Mouse (Mus musculus) cerebellum, adult 2 months (tissue): ENCODE data around the gene Tom1. TPM values are rescaled to one million over a fixed set of nuclear protein-coding genes. Genes with fewer than 3 reads are reported as not detected.
A peak's percentile ranks its signal among the peaks of the same experiment; 100 is the strongest.

ENCODE experiments used
- DNase-seq, 2 experiments: peaks; one replicate each; pipeline ENCODE4 v3.0.0; 2021
- H3K27ac ChIP-seq: fragments of 200-500 bp; 2 replicates; pipeline ENCODE4 v1.5.1; 2012; ENCODE audit warnings: low read length, control low read depth, inconsistent platforms; ENCODE audit not compliant: insufficient read depth
- H3K27me3 ChIP-seq: fragments of 200-500 bp; 2 replicates; pipeline ENCODE4 v1.6.1; 2012; ENCODE audit warnings: inconsistent platforms, mild to moderate bottlenecking, low read length, moderate library complexity; ENCODE audit not compliant: control insufficient read depth, insufficient read depth
- H3K4me1 ChIP-seq: fragments of 200-500 bp; 2 replicates; pipeline ENCODE4 v1.6.1; 2011; ENCODE audit warnings: low read length; ENCODE audit not compliant: control insufficient read depth, insufficient read depth
- H3K4me3 ChIP-seq: fragments of 200-500 bp; replicated peaks from 2 replicates; pipeline ENCODE3; 2011; ENCODE audit warnings: mild to moderate bottlenecking, low read depth, low read length, control low read depth; ENCODE audit not compliant: insufficient read depth
- CTCF ChIP-seq: fragments of 200-500 bp; IDR thresholded peaks from 2 replicates; pipeline ENCODE4 v1.5.1; 2011; ENCODE audit warnings: low read depth, mild to moderate bottlenecking, control low read depth, low read length, moderate library complexity, borderline replicate concordance; ENCODE audit not compliant: insufficient read depth
- POLR2A ChIP-seq: fragments of 200-500 bp; IDR thresholded peaks from 2 replicates; pipeline ENCODE4 v1.6.1; 2011; ENCODE audit warnings: low read length, control low read depth, borderline replicate concordance; ENCODE audit not compliant: insufficient read depth
- WGBS: fragments of 180-500 bp; shearing (Covaris S2); methylation state at CpG from one replicate; pipeline ENCODE4 v1.1.7; 2018; 5-methylcytosine and 5-hydroxymethylcytosine counted together
- polyA plus RNA-seq: library from polyadenylated mRNA; depleted of rRNA; stranded (reverse); fragments of >200 nt; gene quantifications from 2 replicates; pipeline ENCODE4 v1.2.3, GENCODE M21; 2012

The Tom1 gene
- polyA plus RNA-seq, 1 experiment: 51.8 TPM

DNA sequence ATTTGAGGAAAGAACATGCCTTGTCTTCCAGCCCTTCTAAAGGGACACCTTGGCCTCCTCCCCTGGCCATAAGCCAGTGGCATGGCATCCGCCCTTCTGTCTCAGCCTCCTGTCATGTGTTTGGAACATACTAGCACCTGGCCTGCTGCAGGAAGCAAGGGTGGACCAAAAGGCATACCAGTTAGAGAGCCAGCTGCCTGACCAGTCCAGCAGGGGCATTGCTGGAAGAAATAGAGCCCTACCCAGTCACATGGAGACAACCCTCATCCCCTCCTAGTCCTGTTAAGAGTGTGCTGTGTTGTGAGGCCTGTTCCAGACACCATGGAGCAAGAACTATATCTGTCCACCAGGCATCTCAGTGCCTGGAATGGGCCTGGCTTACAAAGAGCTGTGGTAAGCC, 12.8 kb downstream of the Tom1 start:
- Histone ChIP-seq H3K27ac (peak overlapping the region; percentile 6), H3K4me3 (no peak overlapping the region), H3K27me3 (no peaks in the 10 kb centered on the region), H3K4me1 (peaks cover 9% of the 10 kb centered on the region)
- 10% methylated on average over 1 of the region's 1 CpGs for WGBS
- peak; percentile 47 to 53 for DNase-seq
- TF ChIP-seq CTCF (no peak), POLR2A (no peak)

DNA sequence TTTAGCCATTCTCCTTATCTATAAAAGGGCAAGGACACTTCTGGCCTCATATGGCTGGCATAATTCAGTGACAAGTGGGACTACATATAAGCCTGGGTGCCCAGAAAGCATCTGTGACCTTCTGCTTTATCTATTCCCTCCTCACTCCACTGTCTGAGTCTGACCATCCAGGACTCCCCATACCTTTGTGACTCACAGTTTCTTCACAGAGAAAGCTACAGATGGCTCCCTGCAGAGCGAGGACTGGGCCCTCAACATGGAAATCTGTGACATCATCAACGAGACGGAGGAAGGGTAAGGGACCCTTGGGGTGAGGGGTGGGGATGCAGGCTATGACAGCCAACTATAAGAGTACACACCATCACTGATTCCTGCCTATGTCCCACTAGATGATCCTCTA, 14.3 kb downstream of the Tom1 start:
- WGBS: 93% methylated on average over 3 of the region's 3 CpGs
- DNase-seq: no peak

DNA sequence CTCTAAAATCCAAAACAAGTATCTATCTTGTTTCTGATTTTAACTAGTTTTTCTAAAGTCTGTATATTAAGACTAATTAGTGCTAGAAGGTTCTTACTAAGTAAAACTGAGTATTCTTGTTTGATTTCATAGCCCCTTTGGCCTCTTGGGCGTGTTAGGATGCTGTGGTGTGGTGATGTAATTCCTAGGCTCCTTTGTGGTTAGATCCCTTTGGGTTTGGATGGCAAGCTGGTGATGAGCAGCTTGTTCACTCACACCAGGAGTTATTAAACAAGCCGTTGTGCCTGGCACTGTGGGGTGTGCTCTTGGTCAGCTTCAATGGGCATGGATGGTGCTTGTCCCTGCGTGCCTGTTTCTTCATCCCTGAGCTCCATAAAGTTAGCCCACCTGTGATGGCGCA, 19.8 kb downstream of the Tom1 start:
- DNase-seq: no peak
- WGBS: 74% methylated on average over 4 of the region's 4 CpGs
- Histone ChIP-seq H3K4me3 (no peak overlapping the region), H3K4me1 (no peaks in the 10 kb centered on the region), H3K27ac (no peak overlapping the region), H3K27me3 (no peaks in the 10 kb centered on the region)
- TF ChIP-seq CTCF (no peak), POLR2A (no peak)

More for the DNA sequence above, 14.3 kb downstream of the Tom1 start:
- Histone ChIP-seq H3K4me1 (peaks cover 9% of the 10 kb centered on the region), H3K27ac (no peak overlapping the region), H3K27me3 (no peaks in the 10 kb centered on the region), H3K4me3 (no peak overlapping the region)
- TF ChIP-seq POLR2A (no peak), CTCF (no peak)

DNA sequence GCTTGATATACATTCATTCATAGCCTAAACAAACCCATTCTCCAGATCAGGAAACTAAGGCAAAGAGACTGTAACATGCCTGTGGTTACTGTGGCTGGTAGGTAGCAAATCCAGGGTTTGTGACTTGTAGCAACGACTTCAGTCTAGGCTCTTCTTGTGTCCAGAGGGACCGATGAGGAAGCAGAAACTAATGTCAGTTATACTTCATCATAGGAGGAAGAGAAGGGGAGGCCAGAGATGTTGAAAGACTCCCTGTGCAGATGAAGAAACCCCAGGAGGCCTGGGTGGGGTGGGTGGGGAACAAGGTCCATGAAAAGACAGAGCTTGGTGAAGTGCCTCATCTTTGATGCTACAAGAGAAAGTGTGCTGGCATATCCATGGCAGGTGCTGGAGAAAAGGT, 22.2 kb downstream of the Tom1 start:
- no peak for TF ChIP-seq POLR2A
- DNase-seq: no peak
- WGBS: 95% methylated on average over 2 of the region's 2 CpGs
- Histone ChIP-seq H3K27me3 (no peaks in the 10 kb centered on the region), H3K4me3 (no peak overlapping the region), H3K27ac (no peak overlapping the region), H3K4me1 (no peaks in the 10 kb centered on the region)

DNA sequence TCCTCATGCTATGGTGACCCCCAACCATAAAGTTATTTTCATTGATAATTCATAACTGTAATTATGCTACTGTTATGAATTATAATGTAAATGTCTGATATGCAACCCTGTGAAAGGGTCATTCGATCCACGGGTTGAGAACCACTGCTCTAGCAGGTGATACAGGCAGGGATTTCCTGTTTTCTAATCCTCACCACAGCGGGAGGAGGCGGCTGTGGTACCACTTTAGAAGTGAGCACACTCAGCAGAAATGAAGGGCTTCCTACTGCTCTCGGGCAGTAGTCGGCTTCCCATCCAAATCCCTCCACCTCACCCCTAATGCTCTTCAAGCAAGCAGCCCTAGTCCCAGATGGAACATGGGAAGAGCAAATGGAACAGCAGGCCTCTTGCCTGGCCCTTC, 26.5 kb downstream of the Tom1 start:
- Histone ChIP-seq H3K4me1 (peaks cover 6% of the 10 kb centered on the region; the same call in 1 of the 2 replicates), H3K27me3 (no peaks in the 10 kb centered on the region), H3K4me3 (no peak overlapping the region), H3K27ac (no peak overlapping the region)
- no peak for DNase-seq
- WGBS: 71% methylated on average over 6 of the region's 6 CpGs
- no peak for TF ChIP-seq POLR2A
- no peak for TF ChIP-seq CTCF

DNA sequence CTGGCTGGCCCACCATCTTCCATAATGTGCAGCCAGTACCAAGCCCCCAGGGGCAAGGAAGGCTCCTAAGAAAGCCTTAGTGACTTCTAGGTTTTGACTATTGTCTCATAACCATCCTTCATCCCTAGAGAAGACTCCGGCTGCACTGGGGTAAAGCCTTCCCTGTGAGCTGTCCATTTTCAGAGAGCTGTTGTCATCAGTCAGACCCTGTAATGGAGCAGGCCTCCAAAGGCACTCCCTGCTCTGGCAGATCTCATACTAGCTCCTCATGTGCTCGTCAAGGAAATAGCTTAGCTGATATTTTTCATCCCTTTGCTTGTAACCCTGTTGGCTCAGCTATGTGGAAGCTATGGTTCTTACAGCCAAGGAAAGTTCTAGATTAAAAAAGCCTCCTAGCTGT, 27.3 kb downstream of the Tom1 start:
- no peak for DNase-seq
- WGBS: 84% methylated on average over 2 of the region's 2 CpGs
- Histone ChIP-seq H3K4me1 (peaks cover 6% of the 10 kb centered on the region; the same call in 1 of the 2 replicates), H3K27me3 (no peaks in the 10 kb centered on the region), H3K27ac (no peak overlapping the region), H3K4me3 (no peak overlapping the region)
- TF ChIP-seq POLR2A: no peak
- TF ChIP-seq CTCF: no peak

DNA sequence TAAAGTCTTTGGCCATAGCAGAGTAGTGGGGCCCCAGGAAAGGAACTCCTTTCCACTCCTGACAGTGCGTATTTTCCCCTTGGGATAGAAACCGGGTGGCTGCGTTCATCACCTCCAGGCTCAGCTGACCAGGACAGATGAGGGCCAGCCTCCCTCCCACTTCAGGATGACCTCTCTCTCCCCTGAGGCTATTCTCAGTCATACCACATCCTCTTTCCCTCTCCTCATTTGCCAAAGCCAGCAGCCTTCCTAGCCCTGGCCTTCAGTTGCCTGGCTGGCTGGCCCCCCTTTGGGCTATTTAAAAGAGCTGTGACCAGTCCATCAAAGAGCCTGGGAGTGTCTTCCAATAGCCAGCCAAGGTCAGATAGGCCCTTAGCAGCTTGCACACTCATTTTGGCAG, 29.8 kb downstream of the Tom1 start:
- H3K4me3 ChIP-seq: no peak overlapping the region
- TF ChIP-seq POLR2A (no peak), CTCF (no peak)
- no peak overlapping the region for H3K27ac ChIP-seq
- no peaks in the 10 kb centered on the region for H3K27me3 ChIP-seq
- H3K4me1 ChIP-seq: peaks cover 6% of the 10 kb centered on the region; the same call in 1 of the 2 replicates
- 93% methylated on average over 3 of the region's 3 CpGs for WGBS
- DNase-seq: no peak

DNA sequence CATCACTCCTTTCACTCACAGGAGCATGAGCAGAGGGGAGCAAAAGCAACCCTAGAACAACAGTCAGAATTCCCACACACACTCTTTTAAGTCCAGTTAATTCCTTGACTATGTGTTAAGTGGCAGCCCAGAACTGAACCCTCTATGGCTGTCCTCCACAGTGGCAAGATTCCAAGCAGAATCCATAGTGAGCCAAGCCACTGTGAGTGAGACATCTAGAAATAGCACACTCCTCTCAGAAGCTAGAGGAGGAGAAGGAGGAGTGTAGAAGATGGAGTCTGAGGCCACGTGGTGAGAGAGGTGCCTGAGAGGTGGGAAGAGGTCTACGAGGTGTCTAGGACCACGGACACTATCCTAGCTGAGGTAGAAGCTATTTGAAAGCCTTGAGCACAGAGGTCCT, 31.3 kb downstream of the Tom1 start:
- H3K4me1 ChIP-seq: peaks cover 6% of the 10 kb centered on the region; the same call in 1 of the 2 replicates
- H3K4me3 ChIP-seq: no peak overlapping the region
- DNase-seq: no peak
- TF ChIP-seq CTCF (no peak), POLR2A (no peak)
- no peak overlapping the region for H3K27ac ChIP-seq
- WGBS: 58% methylated on average over 3 of the region's 3 CpGs
- H3K27me3 ChIP-seq: no peaks in the 10 kb centered on the region

DNA sequence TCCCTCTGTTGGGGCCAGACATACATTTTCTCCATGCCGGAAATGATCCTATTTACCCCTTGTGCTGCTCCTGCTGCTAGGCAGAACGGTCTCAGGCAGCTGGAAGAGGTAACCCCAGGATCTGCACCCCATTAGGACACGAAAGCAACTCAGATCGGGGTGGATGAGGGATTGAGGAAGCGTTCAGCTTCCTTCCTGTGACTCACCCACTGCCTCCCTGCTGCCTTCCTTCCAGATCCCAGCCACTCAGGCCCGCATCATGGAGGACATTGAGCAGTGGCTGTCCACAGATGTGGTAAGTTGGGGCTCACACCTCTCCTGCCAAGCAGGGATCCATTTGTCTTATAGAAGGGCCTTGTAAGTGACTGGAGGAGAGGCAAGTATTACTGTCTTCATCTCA, 33.8 kb downstream of the Tom1 start:
- Histone ChIP-seq H3K27ac (no peak overlapping the region), H3K4me3 (no peak overlapping the region), H3K4me1 (peaks cover 6% of the 10 kb centered on the region; the same call in 1 of the 2 replicates), H3K27me3 (no peaks in the 10 kb centered on the region)
- no peak for DNase-seq
- TF ChIP-seq POLR2A: no peak
- no peak for TF ChIP-seq CTCF
- 73% methylated on average over 6 of the region's 6 CpGs for WGBS
